Mouse (Mus musculus): ENCODE measurements at regions not wholly inside any gene's neighbourhood (a gene's known extent, or its start where the extent isn't known, plus 50 kb on each side); places are given as distances from the start of the nearest gene placed in this dataset.

DNA sequence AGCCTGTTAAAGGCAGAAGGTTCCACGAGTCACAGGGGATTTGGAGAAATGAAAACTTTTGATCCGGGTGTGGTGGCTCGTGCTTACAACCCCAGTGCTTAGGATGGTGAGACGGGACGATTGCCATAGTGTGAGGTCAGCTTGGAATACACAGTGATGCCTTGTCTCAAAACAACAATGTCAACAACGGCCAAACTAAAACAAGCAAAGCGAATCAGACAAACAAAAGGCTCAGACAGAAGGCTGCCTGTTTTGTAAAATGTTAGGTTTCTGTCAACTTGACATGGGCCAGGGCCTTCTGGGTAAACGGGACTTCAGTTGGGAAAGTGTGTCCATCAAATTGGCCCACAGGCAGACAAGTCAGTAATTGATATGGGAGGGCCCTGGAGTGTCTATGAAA, 201.6 kb downstream of the Etnk1 start:
- ATAC-seq (replicated peaks; ENCODE audit: low FRiP score, poor library complexity, severe bottlenecking), result no peak

DNA sequence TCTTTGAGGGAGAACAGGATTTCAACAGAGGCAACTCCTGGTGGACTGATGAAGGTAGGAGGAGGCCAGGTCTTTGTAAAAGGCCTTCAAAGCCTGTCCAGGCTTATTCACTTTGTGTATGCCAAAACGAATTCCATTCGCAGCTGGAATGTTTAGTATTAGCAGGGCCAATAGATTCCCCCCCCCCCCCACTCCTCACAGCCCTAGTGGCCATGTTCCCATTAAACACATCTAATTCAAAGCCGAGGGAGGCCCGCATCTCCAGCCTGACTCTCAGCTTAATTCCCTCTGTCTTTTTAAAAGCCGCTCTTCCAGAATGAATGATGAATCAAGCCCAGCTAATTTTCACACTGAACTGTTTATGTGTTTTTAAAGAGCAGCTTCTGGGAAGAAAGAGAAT, 205.5 kb downstream of the Etnk1 start:
- ATAC-seq (replicated peaks; ENCODE audit: low FRiP score, poor library complexity, severe bottlenecking), result no peak

DNA sequence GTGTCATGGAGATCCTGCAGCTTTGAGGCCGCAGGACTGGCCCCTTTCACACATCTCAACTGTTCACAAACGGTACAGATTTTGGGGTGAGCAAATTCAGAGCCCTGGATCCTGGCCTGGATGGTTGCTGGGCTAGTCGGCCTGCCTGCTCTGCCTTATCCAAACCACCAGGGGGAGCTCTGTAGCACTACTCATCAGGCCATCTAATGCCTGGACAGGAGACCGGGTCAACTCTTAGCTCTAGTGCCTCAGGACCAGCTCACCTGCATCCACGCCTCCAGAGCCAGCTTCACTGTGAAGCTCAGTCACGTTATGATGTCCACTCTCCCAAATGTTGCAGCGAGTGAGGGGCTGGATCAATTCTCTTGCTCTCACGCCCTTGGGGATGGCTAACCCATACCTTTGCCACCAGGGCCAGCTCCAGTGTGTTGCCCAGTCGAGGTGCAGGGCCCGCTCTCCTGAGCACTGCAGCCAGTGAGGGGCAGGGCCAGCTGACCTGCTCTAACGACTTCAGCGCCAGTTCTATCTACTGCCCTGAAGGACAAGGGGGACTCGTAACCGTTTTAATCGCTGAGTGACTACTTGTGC, 206.8 kb downstream of the Etnk1 start:
- peak; percentile 79 for ATAC-seq (replicated peaks; ENCODE audit: low FRiP score, poor library complexity, severe bottlenecking)

DNA sequence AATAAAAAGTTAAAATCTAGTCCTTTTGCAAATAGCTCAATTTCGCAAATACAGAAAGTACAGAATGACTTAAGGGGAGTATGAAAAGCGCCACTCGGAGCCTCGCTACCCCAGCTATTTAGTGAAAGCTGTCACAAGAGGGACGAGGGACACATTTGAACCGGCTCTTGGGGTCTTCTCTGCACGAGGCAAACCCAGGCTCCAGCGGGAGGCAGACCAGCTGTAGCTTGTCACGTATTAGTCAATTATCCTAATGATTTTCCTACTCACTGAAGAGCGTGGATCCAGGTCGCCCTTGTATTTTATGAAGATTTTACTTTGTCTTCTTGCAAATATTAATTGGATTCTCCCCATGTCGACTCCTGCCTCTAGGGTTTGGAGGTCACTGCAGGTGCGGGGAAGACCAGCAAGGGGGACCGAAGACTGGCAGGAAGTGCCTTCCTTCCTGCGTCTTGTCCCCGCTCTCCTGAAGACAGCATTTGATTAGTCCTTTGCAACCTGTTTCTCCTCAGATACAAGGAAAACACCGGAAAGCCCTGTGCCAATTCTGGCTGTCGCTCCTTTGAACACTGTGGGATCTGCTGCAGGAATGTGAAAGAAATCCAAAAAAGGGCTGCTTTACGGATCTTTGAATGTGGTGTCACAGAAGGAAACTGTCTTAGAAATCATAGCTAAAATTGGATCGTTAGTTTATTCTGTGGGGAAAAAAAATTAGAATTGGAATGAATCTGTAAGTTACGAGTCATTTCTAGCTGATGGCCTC, 209.1 kb downstream of the Etnk1 start:
- no peak for ATAC-seq (replicated peaks; ENCODE audit: low FRiP score, poor library complexity, severe bottlenecking)

DNA sequence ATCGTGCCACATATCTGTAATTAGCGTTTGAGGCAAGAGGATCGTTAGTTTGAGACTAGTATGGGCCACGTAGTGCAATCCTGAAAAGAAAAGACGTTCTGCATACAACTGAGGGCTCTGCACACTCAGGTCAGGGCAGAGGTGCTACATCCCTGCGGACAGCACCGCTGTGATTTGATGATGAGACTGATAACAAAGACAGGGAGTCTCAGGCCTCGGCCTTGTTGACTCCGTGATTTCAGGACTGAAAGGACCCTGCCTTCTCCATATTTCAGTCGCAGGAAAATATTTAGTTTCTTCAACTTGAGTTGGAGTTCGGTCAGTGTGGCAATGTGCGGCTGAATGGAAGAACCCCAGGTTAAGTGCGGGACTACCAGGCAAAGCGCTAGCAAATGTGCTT, 210.1 kb downstream of the Etnk1 start:
- no peak for ATAC-seq (replicated peaks; ENCODE audit: low FRiP score, poor library complexity, severe bottlenecking)

DNA sequence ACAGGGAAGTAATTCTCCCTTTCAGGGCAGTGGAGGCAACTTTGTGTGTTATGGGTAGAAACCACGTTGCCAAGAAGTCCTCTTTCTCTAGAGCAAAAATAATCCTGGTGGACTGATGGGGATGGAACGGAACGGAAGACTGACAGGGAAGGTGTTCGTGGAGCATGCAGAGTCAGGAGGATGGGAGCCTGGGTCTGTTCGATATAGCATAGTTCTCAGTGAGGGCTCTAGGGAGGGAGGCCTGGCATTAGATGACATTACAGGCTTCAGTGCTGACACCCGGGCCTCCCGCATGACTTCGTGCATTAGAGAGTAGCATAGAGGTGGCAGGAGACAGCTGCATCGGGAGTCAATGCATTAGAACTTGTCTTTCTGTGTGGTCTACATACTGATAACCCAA, 211.1 kb downstream of the Etnk1 start:
- ATAC-seq (replicated peaks; ENCODE audit: low FRiP score, poor library complexity, severe bottlenecking), result no peak

DNA sequence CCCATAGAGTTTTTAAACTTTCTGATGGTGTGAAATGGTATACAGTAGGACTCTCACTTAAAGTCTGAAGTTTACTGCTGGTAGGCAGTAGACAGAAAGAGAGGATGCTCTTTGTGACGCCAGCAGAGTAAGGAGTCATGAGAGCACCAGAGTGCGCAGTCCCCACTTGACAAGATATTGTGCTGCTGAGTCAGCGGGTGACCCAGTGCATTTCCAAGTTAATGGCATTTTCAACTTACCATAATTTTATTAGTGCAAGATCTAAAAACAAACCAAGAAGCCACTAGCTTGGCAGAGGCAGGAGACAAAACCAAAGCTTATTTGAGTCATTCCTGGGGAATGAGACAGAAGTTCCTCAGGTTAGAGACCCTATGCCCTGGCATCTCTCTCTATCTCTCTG, 213.5 kb downstream of the Etnk1 start:
- ATAC-seq (replicated peaks; ENCODE audit: low FRiP score, poor library complexity, severe bottlenecking), result no peak

DNA sequence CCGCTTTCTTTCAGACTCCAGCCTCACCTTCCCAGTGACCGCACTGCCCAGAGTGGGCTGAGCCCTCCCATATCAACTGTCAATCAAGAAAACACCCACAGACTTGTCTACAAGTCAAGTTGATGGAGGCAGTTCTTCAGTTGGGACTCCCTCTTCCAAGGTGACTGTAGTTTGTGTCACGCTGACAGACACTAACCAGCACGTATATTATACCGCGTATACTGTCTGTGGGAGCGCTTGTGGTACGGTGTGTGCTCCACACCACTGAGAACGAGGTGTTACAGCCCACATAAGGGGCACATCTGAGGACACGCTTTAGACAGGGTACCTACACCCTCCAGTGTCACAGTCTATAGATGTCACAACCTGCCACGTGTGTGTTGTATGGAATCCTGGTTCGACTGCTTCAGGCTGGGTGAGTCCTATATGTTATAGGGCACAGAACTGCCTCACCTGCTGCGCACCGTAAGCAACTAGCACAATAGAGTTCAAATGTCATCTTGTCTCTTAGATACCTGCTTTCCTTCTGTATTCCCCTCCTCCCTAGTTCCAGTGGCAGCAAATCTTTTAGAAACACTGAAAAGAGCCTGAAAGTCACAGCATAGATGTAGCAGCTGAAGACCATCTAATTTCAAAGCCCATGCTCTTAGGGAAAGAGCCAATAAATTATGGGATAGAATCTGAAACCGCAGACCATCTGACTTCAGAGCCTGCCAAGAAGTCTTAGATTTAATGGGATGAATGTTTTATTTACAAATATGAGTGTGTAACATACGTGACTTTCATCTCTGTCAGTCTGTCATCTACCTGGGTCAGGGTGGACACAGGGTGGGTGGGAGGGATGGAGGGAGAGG, 219.8 kb downstream of the Etnk1 start:
- ATAC-seq (replicated peaks; ENCODE audit: low FRiP score, poor library complexity, severe bottlenecking), result no peak

DNA sequence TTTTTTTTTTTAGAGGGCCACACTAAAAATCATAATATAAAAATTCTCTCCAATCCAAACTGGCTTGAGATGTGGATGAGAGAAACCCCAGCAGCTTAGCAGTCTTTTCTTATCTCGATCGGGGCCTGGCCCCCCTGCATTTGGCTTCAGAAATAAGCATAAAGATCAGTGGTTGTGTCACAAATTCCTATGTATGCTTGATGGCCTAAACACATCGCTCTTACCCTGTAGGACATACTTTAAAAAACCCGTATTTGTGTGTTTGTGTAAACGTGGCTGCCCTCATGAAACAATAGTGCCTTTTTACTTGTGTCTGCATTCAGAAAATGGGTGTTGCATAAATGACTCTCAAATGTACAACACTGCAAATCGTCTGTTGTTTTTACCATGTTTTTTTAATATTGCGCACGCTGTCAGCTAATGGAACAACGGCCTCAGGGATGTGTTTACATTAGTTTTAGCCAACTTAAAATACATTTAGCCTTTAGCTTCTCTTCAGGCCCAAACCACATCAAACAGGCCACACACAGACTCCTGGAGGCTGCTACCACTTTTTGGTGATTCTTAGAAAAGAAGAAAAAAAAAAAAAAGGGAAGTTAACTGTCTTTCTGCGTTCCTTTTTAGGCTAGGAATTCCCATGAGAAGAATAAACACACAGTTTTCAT, 226.7 kb downstream of the Etnk1 start:
- ATAC-seq (replicated peaks; ENCODE audit: low FRiP score, poor library complexity, severe bottlenecking), result no peak

DNA sequence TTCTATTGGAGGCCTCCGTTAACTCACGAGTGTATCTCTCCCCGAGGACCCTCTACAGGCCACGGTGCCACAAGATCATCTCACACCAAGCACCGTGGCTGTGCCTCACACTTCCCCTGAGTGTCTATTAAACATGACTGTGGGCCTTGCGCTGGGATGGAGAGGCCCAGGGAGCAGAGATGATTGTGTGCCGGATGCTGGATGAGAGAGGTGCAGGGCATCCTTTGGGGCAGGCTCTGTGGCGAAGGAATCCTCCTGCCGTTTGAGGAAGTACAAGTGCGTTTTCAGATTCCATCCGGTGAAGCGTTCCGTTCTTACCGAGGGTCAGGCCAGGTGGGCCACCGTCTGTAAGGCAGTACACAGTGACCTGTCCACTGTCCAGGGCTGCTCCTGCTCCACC, 227.4 kb downstream of the Etnk1 start:
- ATAC-seq (replicated peaks; ENCODE audit: low FRiP score, poor library complexity, severe bottlenecking), result no peak

DNA sequence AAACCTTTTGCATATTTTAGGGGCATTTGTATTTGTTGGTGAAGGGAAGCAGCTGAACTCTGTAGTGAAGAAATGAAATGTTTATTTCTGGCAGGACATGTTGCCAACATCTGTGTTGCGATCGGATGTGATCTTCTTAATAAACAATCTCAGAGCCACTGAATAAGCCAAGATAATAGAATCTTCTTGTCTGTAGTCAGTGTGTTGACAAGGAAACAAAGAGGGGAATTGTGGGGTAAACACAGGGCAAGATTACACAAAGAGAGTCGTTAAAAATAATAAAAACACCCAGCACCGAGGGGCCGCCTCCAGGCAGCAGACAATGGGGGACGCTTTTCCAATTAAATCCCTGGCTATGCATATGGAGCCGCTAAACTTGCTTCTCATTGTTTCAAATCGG, 234.4 kb downstream of the Etnk1 start:
- ATAC-seq (replicated peaks; ENCODE audit: low FRiP score, poor library complexity, severe bottlenecking), result no peak

DNA sequence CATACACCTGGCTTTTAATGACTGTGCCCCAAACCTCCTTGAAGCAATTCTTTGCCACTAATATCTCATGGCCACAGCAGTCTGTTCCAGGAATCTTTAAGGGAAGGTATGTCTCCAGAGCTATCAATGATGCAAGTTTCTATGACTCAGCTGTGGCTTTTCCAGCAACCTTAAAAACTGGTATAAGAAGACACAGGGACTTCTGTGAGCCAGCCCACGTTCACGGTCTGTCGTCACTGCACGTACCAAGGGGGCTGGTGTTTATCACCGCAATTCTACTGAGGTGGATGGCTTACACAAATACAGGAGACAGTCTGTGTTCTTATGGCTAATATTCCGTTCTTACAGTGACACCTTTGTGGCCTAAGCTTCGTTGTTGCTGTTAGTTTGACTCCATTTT, 234.9 kb downstream of the Etnk1 start:
- ATAC-seq (replicated peaks; ENCODE audit: low FRiP score, poor library complexity, severe bottlenecking), result no peak

DNA sequence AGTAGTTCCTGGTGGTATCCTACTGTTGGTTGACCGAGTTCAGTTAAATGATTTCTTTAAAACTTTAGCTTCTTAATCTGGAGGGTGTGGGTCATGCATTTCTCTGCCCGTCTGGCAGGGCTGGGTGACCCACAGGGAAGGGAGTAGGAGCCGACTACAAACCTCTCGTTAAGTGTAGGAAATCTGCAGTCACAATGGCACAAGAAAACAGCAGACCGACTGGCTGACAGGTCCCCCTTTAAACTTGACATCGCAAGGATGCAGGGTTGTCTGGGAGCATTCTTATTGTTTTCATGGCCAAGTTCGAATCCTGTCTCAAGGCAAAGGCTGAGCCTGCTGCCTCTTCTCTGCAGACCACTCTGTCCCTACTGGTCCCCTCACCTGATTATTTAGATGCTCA, 235.7 kb downstream of the Etnk1 start:
- no peak for ATAC-seq (replicated peaks; ENCODE audit: low FRiP score, poor library complexity, severe bottlenecking)

DNA sequence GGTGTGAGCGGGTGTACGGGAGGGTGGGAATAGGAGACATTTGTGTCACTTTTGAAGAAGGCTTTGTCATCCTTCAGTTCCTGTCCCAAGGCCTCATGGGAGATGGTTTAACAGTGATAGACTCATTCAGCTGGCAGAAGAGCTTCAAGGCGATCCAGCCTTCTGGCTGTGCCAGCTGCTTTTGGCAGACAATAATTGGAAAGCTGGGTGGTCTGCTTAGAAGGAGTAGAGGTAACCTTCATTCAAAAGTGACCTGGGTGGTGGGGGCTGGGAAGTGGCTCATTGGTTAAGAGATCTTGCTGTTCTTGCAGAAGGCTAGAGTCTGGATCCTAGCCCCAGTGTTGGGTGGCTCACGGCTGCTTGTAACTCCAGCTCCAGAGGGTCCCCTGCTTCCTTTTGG, 237.5 kb downstream of the Etnk1 start:
- ATAC-seq (replicated peaks; ENCODE audit: low FRiP score, poor library complexity, severe bottlenecking), result no peak

DNA sequence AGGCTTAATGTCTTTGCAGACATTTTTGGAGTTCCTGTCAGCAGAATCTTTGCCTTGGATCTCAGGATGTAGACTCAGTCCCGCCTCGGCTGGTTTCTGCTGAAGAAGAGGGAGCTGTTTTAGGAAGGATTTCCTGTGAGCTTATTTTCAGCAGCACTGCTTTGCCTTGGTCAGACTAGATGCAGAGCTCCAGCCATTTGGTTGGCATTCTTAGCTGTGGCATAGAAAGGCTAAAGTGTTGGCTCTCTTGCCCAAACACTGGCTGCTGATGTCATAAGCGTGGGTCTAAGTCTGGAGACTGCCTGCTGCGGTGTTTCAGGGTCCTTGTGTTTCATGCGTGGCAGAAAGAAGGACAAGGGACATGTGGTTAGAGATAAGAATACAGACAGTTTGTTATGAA, 245.0 kb downstream of the Etnk1 start:
- ATAC-seq (replicated peaks; ENCODE audit: low FRiP score, poor library complexity, severe bottlenecking), result no peak

DNA sequence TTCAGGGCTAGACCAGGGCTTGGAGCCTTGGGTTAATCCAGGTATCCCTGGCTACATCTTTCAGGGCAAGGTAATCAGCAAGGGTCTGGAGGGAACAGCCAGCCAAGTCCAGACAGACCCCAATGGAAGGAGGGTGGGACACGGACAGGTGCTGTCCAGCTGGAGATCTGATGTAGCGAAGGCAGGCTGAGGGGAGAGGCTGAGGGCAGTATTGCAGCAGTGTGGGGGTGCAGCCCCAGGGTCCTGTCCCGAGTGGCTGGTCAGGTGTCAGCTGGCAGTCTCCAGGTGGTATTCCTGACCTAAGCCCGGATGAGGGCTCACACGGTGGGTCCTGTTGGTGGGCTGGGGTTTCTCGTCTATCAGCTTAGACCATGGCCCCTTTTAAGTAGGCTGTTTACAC, 245.7 kb downstream of the Etnk1 start:
- no peak for ATAC-seq (replicated peaks; ENCODE audit: low FRiP score, poor library complexity, severe bottlenecking)

DNA sequence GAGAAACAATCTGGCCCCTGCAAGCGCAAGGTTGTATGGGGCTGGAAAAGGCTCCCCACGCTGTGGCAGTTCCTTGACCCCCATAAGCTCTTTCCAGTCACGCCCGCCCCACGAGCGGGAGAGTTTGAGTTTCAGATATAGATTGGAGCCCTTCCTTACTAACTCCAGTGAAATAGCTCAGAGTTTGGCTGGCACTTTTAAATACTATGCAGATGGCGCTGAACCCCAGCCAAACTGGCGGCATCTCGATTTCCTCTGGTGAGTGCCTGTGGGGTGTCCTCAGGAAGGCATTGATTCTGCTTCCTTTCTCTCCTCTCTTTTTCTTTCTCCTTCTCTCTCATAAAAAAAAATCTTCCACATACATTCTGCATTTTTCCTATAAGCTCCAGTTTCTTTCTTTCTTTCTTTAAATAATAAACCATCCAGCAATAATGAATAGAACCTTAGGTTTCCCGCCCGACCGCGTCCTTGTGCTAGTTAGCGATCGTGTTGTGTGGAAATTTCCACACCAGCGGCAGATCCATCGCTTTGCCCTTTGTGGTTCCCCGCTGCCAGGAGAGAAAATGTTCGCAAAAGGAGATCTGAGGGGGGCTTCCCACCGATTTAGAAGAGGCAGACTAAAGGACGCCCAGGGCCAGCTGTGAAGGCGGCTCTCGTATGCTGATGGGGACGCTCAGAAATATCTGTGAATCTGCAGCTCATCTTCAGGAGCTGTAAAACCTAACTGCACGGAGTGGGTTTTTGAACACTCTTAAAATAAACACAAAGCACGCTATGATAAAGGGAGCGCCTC, 247.8 kb downstream of the Etnk1 start:
- ATAC-seq (replicated peaks; ENCODE audit: low FRiP score, poor library complexity, severe bottlenecking), result no peak

DNA sequence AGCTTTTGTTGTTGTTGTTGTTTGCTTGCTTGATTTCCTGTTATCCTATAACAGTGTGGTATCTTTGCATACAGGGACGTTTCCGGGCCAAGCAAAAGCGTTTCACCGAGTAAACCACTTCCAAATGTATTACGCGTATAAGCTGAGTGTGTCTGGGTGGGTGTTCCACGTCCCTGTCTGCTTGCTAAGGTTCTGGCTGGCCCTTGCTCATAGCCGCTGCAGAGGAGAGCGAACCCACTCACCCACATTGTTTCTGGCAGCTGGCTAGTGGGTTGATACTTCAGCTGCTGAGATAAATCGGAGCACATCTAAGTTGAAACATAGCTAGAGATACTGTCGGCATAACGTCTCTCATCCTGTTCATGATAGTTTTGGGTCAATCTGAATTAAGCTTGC, 248.4 kb downstream of the Etnk1 start:
- no peak for ATAC-seq (replicated peaks; ENCODE audit: low FRiP score, poor library complexity, severe bottlenecking)

DNA sequence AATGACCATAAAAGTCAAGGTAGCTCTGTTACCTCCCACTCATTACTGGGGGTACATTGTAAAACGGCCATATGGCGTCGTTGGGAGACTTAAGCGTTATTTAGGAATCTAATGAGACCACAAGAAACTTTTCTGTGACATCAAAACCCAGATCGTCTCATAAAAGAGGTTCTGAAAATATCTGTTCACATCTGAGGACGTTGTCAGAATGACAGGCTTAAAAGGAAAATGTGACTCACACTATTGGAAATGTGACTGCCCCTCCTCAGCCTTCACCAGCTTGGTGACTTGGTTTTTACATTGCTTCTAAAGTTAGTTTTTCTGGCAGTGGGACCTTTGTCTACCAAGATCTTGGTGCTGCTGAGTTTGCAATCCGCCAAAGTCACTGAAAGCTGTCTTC, 252.9 kb downstream of the Etnk1 start:
- ATAC-seq (replicated peaks; ENCODE audit: low FRiP score, poor library complexity, severe bottlenecking), result no peak

DNA sequence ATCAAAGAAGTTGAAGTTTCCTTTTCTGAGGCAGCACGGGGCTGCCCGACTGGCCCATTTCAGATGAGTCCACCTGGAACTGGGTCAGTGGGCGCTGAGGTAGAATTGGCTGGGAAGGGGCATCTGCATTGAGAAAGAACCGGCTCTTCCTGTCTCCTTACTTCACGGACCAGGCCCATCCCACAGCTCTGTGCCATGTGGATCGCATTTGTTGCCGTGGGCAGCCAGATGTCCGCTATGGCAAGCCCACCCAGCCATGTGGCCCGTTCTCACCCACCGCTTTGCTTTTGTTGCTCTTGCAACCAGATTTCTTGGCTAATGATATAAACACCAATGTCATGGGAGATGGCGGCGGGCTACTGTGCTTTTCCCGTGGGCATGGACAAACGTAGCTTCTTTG, 256.0 kb downstream of the Etnk1 start:
- no peak for ATAC-seq (replicated peaks; ENCODE audit: low FRiP score, poor library complexity, severe bottlenecking)

Data from erythroblast, adult 5-6 weeks (primary cell).